Mouse (Mus musculus) spleen, adult 2 months (tissue): Measurements from ENCODE around the gene Commd4.

Source experiments
- CTCF ChIP-seq: fragments of 200-500 bp; IDR thresholded peaks from 2 replicates; pipeline ENCODE4 v1.5.1; 2011; ENCODE audit warnings: mild to moderate bottlenecking, inconsistent platforms; ENCODE audit not compliant: insufficient read depth, insufficient read length, insufficient replicate concordance; ENCODE audit errors: extremely low read depth
- POLR2A ChIP-seq: fragments of 200-500 bp; IDR thresholded peaks from 2 replicates; pipeline ENCODE4 v1.6.1; 2011; ENCODE audit warnings: low read depth, low read length, inconsistent platforms

DNA sequence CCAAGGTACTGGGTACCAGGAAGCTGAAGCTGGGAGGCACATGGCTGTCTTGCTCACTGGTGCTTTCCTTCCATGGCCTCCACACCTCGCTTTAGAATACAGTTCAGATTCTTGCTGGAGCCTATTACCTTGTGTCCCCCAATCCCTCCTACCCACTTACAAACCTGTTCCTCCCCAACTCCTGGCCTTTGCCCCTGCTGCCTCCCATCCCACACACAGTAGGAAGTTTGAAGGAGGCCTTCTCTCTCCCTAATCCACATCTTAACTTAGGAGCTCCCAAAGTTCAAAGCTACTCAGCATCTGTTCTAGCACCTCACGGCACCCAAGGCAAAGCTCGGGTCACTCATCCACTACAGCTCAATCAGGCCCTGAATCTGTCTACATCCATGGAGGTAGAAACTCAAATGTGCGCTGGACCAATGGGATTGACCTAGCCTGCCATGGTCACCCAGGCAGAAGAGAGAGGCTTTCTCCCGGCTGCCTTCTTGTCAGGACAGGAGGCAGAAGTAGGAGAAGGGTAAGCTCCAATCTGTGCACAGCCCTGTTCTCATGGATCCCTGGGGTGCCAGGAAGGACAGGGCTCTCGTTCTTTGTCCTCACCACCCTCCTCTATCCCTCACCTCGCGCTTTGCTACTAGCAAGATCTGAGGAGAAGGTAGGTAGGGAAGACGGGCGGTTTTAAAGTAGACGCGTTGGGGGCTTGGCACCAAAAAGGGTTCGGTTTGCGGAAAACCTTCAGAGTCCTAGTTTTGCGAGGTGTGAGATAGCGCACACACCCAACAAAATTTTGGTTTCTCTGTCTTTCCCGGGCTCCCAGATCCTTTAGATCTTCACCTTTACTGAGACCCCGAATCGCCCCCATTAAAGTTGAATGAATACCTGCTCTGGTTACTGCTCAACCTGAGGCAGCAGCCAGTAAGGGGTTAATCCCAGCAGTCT lies 10.7 kb downstream of the Commd4 start:
- TF ChIP-seq POLR2A (no peak), CTCF (no peak)
